Mouse (Mus musculus) ovary, postnatal 36 days (tissue): ENCODE results near the gene Ace.
"Not testable (repeated sequence)": the region's sequence is repeated elsewhere in the genome, so short reads cannot be mapped to it uniquely, and the experiment has no call there.

Experiments used
- DNase-seq: peaks from one replicate; pipeline ENCODE4 v3.0.0; 2022; ENCODE audit warnings: low spot score, mixed read lengths

Gene Ace

DNA sequence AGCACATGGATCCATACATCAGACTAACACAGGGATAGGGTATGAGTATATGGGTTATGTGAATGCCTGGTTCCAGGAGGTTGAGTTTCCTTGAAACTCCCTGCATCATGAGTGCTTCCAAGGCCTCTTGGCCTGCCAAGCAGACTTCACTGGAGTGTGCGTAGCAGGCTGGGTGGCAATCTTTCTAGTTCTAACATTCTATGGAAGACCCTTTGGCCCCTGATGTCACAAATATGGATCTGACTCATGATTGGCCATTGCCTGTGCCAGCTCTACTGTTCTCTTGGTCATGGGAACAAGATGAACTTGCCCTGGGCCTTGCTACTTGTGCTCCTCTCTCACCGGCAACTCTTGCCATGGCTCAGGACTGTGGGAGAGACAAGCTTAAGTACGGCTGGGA is 26.6 kb downstream of the Ace start, which contains the start of gene Ace3:
Gene Ace3, plus strand, starts transcription at position 301 of the 400 bp plus-strand sequence.
- DNase-seq = no peak

DNA sequence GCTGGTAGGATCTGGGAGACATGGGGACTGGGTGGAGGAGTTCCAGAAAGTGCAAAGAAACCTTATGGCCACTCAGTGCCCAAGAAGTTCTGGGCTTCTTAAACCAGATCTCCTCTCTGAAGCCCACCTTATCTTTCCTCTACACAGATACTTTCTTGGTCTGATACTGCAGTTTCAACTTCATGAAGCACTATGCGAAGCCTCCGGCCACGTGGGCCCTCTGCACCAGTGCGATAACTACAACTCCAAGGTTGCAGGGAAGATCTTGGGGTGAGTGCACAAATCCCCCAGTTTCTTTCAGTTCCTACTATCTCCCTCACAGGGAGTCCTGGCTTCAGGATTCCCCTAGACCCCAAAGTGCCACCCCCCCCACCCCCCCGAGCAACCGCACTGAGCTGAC is 32.3 kb downstream of the Ace start:
- DNase-seq = no peak

DNA sequence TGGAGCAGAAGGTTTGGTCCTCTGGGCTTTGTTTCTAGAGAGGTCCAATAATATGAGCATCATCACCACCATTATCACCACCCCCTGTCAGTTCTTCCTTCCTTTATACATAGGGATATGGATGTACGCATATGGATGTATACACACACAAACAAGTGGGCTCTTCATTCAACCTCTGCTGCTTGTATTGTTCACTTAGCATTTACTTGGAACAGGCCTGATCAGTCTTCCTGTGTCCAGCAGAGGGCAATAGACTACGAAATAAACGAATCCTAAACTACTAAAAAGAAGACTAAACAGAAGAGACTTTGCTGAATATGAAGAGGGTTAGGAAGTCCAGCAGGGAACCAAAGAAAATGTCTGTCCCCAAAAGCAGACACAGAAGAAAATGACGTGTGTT is 34.0 kb downstream of the Ace start:
- no peak for DNase-seq

- DNase-seq = no peak
Measured at GRCm38 (mm10) chr11:106004576-106004975, 36.8 kb downstream of the Ace start.

DNA sequence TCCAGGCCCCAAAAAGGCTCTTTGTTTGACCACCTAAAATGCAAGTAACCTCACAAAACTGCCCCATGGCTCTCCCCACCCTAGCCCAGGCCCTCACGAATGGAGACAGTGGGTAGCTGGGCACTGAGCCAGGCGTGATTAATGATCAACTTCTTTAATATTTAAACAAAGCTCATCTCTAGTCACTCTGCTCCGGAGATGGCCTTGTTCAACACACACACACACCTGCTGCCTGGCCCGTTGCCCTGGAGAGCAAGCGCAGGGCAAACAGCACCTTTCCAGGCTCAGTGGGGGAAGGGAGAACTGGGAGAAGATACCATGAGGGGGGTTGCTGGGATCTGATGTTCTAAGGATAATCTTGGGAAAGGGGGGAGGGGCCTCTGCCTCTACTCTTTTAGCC is 38.2 kb downstream of the Ace start:
- no peak for DNase-seq

DNA sequence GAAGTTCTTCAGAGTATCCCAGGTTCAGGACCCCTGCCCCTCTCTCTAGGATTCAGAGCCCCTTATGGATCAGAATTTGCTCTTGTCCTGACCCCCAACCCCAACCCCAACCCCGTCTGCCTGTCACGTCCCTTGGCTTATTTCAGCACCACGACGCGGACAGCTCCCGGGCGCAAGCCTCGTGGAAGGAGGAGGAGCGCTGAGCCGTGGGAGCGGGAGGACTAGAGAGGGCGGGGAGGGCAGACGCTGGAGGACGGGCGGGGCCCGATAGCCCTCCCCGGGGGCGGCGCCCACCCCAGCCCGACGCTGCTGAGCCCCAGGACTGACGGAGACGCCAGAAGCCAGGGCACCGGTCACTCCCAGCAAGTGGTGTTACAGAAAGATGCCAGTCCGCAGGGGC is 40.1 kb downstream of the Ace start, which contains the start of gene Kcnh6:
Gene Kcnh6, plus strand, starts transcription at position 304 of the 400 bp plus-strand sequence.
- DNase-seq = peak; percentile 80

DNA sequence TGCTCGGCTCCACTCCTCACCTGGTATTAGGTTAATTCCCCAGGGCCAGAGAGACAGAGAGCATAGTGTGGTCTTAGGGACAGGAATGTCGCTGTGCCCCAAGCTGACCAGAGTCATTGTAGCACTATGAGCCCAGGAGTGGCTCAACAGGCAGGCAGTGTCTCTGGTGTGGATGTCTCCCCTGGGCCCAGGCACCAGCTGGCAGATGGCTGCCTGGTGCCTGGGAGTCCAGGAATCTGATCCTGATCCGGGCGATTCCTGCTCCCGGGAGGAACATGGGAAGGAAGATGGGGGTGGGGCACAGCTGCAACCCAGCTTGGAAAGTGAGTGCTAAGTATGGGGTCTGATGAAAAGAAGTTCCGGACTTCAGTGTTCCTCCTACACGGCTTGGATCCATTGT is 45.0 kb downstream of the Ace start:
- no peak for DNase-seq

- no peak for DNase-seq
Measured at GRCm38 (mm10) chr11:106013556-106014225, 45.9 kb downstream of the Ace start.

DNA sequence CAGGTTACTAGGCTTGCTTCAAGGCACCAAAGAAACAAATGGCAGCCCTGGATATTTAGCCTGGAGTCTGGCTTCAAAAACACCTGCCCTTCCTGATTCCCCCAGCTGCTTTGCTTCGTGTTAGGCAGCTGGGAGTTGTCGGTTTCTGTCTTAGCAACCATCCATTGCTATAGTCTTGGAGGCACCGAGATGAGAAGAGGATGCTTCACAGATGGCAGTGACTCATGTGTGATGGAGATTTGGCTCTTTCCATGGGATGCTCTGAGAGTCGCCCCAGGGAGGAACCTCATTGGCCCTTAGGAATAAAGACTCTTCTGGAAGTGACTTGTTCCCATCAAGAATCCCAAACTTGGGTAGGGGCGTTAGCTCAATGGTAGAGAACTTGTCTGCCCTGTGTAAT is 48.7 kb downstream of the Ace start:
- no peak for DNase-seq

DNA sequence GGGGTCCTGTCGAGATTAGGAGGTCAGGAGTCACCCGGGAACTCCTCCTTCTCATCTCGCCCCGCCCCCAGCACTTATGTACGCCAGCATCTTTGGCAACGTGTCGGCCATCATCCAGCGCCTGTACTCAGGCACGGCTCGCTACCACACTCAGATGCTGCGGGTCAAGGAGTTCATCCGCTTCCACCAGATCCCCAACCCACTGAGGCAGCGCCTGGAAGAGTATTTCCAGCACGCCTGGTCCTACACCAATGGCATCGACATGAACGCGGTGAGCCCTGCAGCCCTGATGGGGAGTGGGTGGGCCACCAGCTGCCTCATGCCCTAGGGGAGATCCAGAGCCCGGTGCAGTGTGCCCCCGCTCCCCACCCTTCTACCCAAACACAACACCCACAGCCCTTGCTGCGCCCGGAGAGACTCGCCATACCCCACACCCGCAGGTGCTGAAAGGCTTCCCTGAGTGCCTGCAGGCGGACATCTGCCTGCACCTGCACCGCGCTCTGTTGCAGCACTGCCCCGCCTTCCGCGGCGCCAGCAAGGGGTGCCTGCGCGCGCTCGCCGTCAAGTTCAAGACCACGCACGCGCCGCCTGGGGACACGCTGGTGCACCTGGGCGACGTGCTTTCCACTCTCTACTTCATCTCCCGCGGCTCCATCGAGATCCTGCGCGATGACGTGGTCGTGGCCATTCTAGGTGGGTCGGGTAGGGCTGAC is 52.5 kb downstream of the Ace start:
- DNase-seq = no peak

DNA sequence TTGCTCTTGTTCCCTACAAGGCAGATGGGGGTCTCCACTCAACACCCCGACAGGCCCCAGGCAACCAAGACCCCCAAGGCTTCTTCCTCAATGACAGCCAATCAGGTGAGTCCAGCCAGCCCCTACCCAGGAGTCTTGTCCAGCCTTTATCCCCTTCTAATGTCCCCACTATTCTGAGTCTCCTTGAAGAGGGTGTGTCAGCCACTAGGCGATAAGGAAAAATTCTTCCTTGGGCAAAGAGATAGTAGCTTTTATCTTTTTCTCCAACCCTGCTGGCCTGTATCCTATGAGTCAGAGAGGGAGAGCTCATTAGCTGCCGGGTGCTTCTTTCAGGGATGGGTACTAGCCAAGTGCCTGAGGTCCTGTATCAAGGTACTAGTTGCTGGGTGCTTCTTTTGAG is 58.0 kb downstream of the Ace start:
- DNase-seq = no peak

GRCm38 (mm10) chr11:106026465-106027151 is 58.9 kb downstream of the Ace start:
- peak; percentile 61 for DNase-seq

GRCm38 (mm10) chr11:106027607-106028006 is 59.9 kb downstream of the Ace start:
- no peak for DNase-seq

DNA sequence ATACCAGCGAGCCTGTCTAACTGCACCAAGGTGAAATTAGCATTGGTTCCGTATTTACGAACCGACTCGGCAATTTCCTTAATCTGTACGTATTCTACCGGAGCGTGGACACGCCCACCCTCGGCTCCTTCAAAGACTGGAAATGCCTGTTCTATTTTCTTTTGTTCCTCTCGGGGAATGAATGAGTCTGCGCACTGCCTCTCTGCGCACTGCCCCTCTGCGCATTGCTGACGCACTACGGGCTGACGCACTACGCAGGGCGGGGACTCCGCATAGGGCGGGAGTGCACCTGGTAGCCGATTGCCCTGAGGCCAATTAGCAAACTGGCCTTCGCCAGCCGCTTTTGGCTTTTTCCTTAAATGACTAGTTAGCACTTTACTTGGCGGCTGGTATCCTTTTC is 64.3 kb downstream of the Ace start:
- DNase-seq = not testable (repeated sequence)

DNA sequence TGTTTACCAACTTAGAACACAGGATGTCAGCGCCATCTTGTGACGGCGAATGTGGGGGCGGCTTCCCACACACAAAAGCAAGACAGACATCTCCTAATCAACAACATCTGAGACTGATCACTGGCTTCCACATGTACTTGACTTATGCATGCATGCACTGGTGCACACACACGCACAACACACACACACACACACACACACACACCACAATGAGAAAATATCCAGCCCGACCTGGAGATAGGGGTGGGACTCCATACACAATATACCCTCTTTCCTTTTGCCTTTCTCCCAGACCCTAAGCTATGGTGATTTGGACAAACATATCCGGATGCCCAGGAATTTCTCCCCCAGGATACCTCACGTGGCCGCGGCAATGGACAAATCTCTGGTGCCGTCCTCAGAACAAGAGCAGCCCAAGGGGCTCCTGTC is 65.8 kb downstream of the Ace start:
- DNase-seq = no peak

DNA sequence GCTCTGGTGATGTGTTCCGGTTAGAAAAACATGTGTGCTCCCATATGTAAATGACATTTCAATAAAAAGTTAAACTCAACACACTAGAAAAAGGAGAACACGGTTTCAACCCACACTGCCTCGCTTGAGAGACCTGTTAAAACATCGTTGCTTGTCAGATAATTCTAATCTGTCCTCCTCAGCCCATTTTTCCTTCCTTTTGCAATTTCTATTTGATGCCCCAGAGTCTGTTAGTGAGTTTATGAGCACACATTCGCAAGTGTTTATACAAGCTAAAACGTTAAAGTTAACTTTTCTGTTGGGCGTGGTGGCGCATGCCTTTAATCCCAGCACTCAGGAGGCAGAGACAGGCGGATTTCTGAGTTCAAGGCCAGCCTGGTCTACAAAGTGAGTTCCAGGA is 67.2 kb downstream of the Ace start:
- no peak for DNase-seq

DNA sequence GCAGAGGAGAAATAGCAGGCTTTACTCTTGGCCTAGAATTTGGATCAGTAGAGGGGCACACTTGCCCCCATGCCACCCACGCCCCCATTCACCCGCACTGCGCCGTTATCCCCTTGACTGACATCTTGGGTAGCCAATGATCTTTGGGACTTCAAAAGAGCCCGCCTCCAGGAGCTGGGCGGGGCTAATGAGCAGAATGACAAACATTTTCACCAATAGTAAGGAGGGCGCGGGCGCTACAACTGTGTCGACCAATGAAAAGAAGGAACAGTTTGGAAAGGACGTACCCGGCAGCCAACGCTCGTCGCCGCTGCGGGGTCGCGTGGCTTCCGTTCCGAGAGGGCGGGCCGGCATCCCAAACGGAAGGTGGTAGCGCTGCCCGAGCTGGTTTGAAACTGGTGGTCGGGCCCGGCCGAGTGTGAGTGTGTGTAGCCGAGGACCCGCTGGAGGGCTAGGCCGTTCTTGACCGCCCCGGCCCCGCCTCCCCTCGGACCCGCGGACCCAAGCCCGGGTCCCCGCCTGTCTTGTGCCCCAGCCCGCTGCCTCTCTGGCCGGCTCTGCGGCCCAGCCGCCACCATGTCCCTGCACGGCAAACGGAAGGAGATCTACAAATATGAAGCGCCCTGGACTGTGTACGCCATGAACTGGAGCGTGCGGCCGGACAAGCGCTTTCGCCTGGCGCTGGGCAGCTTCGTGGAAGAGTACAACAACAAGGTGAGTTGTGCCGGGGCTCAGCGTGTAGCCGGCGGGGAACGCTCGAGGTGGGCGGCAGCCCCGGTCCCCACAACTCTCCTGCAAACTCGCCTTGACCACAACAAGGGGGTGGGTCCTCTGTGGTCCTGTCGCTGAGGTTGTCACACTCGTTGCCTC is 69.0 kb downstream of the Ace start, which contains the start of gene Dcaf7:
Gene Dcaf7, plus strand, starts transcription at position 325 of the 870 bp plus-strand sequence.
- peak; percentile 95 for DNase-seq

DNA sequence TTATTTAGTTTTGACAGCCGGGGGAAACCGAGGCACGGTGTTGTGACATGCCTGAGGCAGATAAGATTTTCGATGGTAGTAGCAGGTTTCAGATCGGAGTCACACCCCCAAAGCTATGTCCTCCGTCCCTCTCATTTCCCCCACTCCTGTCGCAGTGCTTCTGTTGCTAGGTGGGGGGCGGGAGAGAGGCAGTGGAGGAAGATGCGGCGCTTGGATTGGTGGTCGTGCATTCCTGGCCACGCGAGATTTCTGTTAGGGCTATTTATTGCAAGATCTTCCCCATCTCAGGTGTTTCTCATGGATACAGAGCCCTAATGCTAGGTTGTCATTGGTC is 69.6 kb downstream of the Ace start:
- no peak for DNase-seq
